Mouse (Mus musculus) forebrain, embryonic 15.5 days (tissue): ENCODE measurements at regions not wholly inside any gene's neighbourhood (a gene's known extent, or its start where the extent isn't known, plus 50 kb on each side); places are given as distances from the start of the nearest gene placed in this dataset.
A peak's percentile ranks its signal among the peaks of the same experiment; 100 is the strongest.

ENCODE experiments used
- ATAC-seq: fragments of 200-750 bp; cut with Nextera tagmentation; replicated peaks from 2 replicates; pipeline ENCODE4 v1.8.0; 2017; ENCODE audit warnings: mild to moderate bottlenecking, moderate TSS enrichment, moderate library complexity
- H3K27ac ChIP-seq: fragments of 300-500 bp; sonication (generic); replicated peaks from 2 replicates; pipeline ENCODE4 v1.5.1; 2015; ENCODE audit warnings: mild to moderate bottlenecking, inconsistent platforms
- H3K27me3 ChIP-seq: fragments of 300-500 bp; sonication (generic); 2 replicates; pipeline ENCODE4 v1.6.1; 2015; ENCODE audit warnings: inconsistent platforms
- H3K36me3 ChIP-seq: fragments of 300-500 bp; sonication (generic); 2 replicates; pipeline ENCODE4 v1.6.1; 2015; ENCODE audit warnings: mild to moderate bottlenecking, inconsistent platforms
- H3K4me1 ChIP-seq: fragments of 300-500 bp; sonication (generic); 2 replicates; pipeline ENCODE4 v1.6.1; 2015; ENCODE audit warnings: inconsistent platforms
- H3K4me2 ChIP-seq: fragments of 300-500 bp; sonication (generic); replicated peaks from 2 replicates; pipeline ENCODE4 v1.6.1; 2015; ENCODE audit warnings: mild to moderate bottlenecking, inconsistent platforms
- H3K4me3 ChIP-seq: fragments of 300-500 bp; sonication (generic); 2 replicates; pipeline ENCODE4 v1.5.1; 2015; ENCODE audit warnings: mild to moderate bottlenecking, inconsistent platforms
- H3K9ac ChIP-seq: fragments of 300-500 bp; sonication (generic); replicated peaks from 2 replicates; pipeline ENCODE4 v1.6.1; 2015; ENCODE audit warnings: mild to moderate bottlenecking, inconsistent platforms
- H3K9me3 ChIP-seq: fragments of 300-500 bp; sonication (generic); 2 replicates; pipeline ENCODE4 v1.6.1; 2016; ENCODE audit warnings: inconsistent platforms
- WGBS: fragments of 180-500 bp; shearing (Covaris S2); methylation state at CpG from one replicate; pipeline ENCODE4 v1.1.7; 2015; ENCODE audit warnings: mixed read lengths; 5-methylcytosine and 5-hydroxymethylcytosine counted together

DNA sequence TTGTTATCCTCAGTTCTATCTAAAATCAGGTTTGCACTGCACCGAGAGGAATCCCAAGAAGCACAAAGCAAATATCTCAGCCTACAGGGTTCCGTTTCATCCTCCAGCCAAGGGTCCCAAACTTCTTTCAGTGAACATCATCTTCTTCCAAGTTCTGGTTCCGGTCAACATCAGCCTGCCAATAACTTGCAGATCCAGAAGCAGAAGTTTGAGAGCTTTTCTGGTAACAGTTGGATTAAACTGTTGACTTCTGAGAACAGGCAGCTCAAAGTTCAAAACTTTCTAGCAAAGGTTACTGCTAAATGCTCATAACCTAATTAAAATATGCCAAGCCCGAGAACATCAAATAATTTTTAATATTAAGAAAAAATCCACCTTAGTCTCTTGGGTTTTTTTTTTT is 237.0 kb upstream of the Gm37988 start:
- Histone ChIP-seq H3K27ac (no peak overlapping the region), H3K9me3 (no peaks in the 10 kb centered on the region), H3K4me1 (peaks cover 7% of the 10 kb centered on the region), H3K4me2 (no peak overlapping the region), H3K9ac (no peak overlapping the region), H3K4me3 (no peak overlapping the region), H3K36me3 (no peaks in the 10 kb centered on the region), H3K27me3 (no peaks in the 10 kb centered on the region)
- 92% methylated on average over 4 of the region's 4 CpGs for WGBS
- ATAC-seq, result no peak

DNA sequence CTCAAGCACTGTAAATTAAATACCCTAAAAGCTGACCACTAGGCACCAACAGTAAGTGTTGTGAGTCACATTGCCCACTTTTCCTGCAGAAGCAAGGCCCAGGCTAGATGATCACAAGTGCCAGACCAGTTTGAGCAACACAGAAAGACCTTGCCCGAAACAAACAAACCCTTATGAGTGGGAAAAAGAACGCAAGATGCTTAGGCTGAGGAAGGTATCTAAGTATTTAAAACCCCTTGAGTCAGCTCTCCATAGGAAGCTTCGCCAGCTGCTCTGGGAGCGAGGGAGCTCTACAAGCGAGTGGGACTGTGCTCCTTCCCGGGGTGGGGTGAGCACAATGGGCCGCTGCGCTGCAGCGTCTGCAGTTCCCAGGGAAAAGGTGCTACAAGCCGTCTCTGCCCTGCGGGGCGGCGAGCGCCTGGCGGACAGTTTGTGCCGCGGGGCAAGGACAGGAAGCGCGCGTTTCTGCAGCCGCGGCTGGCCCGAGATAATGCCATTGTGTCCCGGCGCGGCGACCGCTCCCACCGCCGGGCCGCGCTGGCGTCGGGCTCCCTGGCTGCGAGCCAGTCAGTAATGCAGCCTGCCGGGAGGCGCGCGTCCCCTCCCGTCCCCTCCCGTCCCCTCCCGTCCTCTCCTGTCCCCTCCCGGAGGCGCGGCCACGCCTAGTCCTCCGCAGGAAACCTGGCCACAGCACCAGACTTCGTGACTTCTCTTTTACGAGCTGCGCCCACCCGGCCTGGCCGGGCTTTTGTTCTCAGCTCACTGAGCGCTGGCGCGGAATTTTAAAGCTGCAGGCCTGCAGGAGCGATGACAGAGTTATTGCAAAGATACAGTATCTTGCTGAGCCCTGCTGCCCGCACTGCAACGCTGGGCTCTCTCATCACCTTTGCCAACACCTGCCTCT is 236.1 kb upstream of the Gm37988 start:
- H3K4me1 ChIP-seq, result peaks cover 7% of the 10 kb centered on the region
- H3K4me2 ChIP-seq, result peak overlapping the region; percentile 72
- H3K27me3 ChIP-seq, result no peaks in the 10 kb centered on the region
- ATAC-seq, result peak; percentile 96
- no peaks in the 10 kb centered on the region for H3K9me3 ChIP-seq
- peak overlapping the region; percentile 80 for H3K4me3 ChIP-seq
- no peaks in the 10 kb centered on the region for H3K36me3 ChIP-seq
- WGBS, result under 1% methylated on average over 56 of the region's 58 CpGs
- peak overlapping the region; percentile 89 for H3K27ac ChIP-seq
- peak overlapping the region; percentile 99 for H3K9ac ChIP-seq

DNA sequence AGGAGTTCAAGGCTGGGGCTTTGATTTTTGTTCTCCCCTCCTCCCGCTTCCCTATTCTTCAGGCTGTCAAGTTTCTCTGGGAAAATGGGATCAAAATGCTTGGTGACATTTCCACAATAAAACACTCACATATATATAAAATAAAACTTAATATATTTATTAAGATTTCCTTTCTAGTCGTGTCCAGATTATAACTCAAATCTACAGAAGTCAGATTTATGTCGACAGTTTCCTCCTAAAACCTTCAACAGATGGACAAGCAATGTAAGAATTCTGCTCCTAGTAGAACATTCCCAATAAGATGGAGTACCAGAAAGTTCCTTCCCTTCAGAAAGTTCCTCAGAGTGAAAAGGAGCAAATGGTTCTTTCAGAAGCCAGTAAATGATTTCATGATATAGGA is 235.4 kb upstream of the Gm37988 start:
- no peaks in the 10 kb centered on the region for H3K27me3 ChIP-seq
- no peaks in the 10 kb centered on the region for H3K9me3 ChIP-seq
- peaks cover 7% of the 10 kb centered on the region for H3K4me1 ChIP-seq
- 37% methylated on average over 3 of the region's 3 CpGs for WGBS
- H3K4me3 ChIP-seq, result peak overlapping the region; percentile 80
- no peak for ATAC-seq
- H3K27ac ChIP-seq, result peak overlapping the region; percentile 89
- peak overlapping the region; percentile 99 for H3K9ac ChIP-seq
- no peaks in the 10 kb centered on the region for H3K36me3 ChIP-seq
- H3K4me2 ChIP-seq, result peak overlapping the region; percentile 72

DNA sequence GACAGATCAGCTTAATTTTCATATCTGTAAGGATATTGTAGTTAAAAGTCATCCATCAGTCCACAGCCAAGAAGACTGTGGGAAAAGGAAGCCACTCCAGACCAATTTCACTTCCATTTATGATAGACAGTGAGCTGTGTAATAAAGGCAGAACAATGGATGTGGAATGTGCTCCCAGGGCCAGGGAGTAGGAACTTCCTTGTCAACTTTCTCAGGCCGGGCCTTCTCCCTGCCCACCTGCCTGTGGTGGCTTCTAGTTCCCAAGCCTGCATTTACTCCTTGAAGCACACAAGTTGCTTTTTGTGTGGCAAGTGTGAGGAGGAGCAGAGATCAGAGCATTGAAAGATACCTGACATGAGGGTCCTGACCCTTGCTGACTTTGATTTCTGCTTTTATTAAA is 233.6 kb upstream of the Gm37988 start:
- H3K4me1 ChIP-seq, result peaks cover 7% of the 10 kb centered on the region
- H3K27me3 ChIP-seq, result no peaks in the 10 kb centered on the region
- H3K9me3 ChIP-seq, result no peaks in the 10 kb centered on the region
- no peaks in the 10 kb centered on the region for H3K36me3 ChIP-seq
- 63% methylated on average over 1 of the region's 1 CpGs for WGBS
- no peak overlapping the region for H3K9ac ChIP-seq
- no peak overlapping the region for H3K4me2 ChIP-seq
- no peak for ATAC-seq
- H3K4me3 ChIP-seq, result no peak overlapping the region
- no peak overlapping the region for H3K27ac ChIP-seq

DNA sequence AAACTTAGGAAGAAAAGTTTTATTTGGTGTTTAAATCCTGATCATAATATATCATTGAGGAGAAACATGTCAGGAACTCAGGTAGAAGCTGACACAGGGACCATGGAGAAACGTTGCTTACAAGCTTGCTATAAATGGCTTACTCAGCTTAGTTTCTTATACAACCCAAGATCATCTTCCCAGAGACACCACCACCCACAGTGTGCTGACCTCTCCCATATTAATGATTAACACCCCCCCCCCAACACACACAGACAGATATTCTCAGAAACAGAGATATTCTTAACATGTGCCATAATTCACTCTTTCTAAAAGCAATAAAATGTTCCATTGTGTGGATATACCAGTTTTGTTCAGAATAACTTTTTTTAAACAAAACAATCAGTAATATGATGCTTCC is 230.7 kb upstream of the Gm37988 start:
- Histone ChIP-seq H3K4me3 (no peak overlapping the region), H3K27me3 (no peaks in the 10 kb centered on the region), H3K9ac (no peak overlapping the region), H3K27ac (no peak overlapping the region), H3K4me1 (peaks cover 2% of the 10 kb centered on the region; the same call in 1 of the 2 replicates), H3K36me3 (no peaks in the 10 kb centered on the region), H3K4me2 (no peak overlapping the region), H3K9me3 (no peaks in the 10 kb centered on the region)
- no peak for ATAC-seq
- WGBS, result 80% methylated on average over 1 of the region's 1 CpGs

DNA sequence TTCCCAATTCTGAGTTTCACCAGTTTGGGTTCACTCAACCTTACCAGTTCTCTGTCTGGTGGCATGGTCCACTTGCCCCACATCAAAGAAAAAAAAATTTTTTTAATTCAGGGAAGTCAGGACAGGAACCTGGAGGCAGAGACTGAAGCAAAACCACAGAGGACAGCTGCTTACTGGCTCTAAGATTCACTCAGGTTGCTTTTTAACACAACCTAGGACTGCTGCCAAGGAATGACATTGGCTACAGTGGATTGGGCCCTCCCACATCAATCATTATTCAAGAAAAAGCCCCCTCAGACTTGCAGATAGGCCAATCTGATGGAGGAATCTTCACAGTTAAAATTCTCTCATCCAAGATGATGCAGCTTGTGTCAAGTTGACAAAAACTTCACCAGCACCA is 225.2 kb upstream of the Gm37988 start:
- Histone ChIP-seq H3K4me3 (no peak overlapping the region), H3K9ac (no peak overlapping the region), H3K4me1 (no peaks in the 10 kb centered on the region), H3K36me3 (no peaks in the 10 kb centered on the region), H3K27me3 (no peaks in the 10 kb centered on the region), H3K27ac (no peak overlapping the region), H3K9me3 (no peaks in the 10 kb centered on the region), H3K4me2 (no peak overlapping the region)
- no peak for ATAC-seq

DNA sequence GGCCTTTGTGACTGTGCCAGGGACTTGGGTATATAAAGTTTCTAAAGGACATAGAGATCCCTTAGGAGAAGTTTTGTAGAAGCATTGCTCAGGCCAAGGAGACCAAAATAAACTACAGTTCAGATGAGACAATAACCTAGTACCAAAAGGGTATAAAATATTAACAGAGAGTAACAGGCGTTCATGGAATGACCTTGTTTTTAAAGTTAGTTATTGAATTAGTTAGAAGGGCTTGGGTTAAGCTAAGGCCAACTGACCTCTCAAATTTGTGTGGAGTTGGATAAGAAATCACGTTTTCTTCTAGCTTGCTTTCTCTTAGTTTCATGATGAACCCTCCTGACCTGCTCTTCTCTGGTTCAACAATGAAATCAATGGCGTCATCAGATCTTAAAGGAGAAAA is 209.8 kb upstream of the Gm37988 start:
- Histone ChIP-seq H3K27me3 (no peaks in the 10 kb centered on the region), H3K27ac (no peak overlapping the region), H3K4me3 (no peak overlapping the region), H3K4me2 (no peak overlapping the region), H3K9me3 (no peaks in the 10 kb centered on the region), H3K9ac (no peak overlapping the region), H3K36me3 (no peaks in the 10 kb centered on the region), H3K4me1 (no peaks in the 10 kb centered on the region)
- ATAC-seq, result no peak
- WGBS, result 84% methylated on average over 3 of the region's 3 CpGs

DNA sequence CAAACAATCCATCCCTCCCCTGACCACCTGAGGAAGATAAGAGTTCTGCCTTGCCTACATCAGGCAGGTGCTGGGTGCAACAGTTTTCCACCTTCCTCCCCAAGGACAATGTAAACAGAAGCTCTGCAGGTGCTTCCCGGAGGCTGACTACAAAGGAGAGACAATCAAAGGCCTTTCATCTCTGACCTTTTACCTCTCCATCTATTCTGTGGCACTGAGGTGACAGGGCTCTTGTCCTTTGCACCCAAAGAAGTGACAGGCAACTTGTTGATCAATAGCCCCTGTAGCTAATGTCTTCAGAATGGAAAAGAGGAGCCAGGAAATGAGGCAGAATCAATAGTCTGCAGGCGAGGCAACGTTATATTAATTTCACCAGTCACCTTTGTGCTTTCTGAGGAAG is 209.3 kb upstream of the Gm37988 start:
- no peak overlapping the region for H3K4me2 ChIP-seq
- WGBS, result 57% methylated on average over 3 of the region's 3 CpGs
- no peaks in the 10 kb centered on the region for H3K9me3 ChIP-seq
- H3K4me1 ChIP-seq, result no peaks in the 10 kb centered on the region
- H3K36me3 ChIP-seq, result no peaks in the 10 kb centered on the region
- no peak overlapping the region for H3K4me3 ChIP-seq
- no peak overlapping the region for H3K27ac ChIP-seq
- H3K27me3 ChIP-seq, result no peaks in the 10 kb centered on the region
- H3K9ac ChIP-seq, result no peak overlapping the region
- no peak for ATAC-seq

DNA sequence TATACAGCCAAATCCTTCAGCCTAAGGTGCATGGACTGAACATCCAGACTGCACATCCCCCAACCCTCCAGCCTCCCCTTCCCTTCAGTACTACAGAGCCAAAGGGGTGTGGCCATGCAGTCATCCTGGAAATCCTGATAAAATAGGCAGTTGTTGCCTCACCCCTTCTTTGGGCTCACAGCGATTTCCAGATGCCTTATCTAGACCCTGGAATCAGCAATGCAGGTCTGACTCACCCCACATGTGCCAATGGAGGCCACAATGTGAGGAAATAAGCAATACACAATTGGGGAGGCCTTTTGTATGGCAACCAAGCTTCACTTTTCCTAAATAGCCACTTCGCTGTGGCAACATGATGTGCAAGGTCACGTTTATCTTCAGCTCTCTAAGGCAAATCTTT is 205.3 kb upstream of the Gm37988 start:
- Histone ChIP-seq H3K27me3 (no peaks in the 10 kb centered on the region), H3K9ac (no peak overlapping the region), H3K36me3 (no peaks in the 10 kb centered on the region), H3K27ac (no peak overlapping the region), H3K4me2 (no peak overlapping the region), H3K4me3 (no peak overlapping the region), H3K9me3 (no peaks in the 10 kb centered on the region), H3K4me1 (no peaks in the 10 kb centered on the region)
- ATAC-seq, result no peak
- WGBS, result 86% methylated on average over 3 of the region's 3 CpGs

DNA sequence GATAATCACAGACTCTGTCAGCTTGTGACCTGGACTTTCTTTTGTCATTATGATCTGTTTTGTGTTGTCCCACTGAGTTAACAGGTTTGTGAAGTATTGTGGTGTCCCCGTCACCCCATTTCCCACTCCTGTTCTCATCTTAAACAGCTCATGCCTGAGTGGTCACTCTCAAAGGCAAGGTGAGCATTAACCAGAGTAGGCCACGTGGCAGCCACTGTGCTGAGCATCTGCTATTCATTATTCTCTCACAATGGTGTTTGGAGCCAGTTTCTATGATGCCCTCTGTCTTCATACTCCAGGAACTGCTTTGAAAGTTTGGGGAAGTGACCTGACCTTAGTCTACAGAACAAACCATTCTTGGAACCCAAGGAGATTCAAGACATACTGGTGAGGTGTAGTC is 198.9 kb upstream of the Gm37988 start:
- Histone ChIP-seq H3K9ac (no peak overlapping the region), H3K4me1 (no peaks in the 10 kb centered on the region), H3K27me3 (no peaks in the 10 kb centered on the region), H3K27ac (no peak overlapping the region), H3K9me3 (no peaks in the 10 kb centered on the region), H3K36me3 (no peaks in the 10 kb centered on the region), H3K4me3 (no peak overlapping the region), H3K4me2 (no peak overlapping the region)
- WGBS, result 21% methylated on average over 2 of the region's 2 CpGs
- no peak for ATAC-seq

DNA sequence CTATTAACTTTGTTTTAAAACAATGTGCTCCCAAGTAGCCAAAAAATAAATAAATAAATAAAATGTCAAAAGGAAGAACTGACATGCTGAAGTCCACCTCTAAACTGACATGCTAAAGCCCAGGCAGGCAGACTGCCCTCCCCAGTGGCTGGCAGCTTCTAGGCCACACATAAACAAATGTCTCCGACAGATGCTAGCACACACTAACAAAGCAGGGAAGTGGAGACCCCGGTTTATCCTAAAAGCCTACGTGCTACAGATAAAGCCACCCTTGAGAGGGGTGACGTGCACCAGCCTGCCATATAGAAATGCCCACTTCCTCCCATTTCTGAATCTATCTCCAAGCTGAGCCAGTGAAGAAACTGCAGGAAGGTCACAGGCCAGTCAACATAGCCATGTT is 194.4 kb upstream of the Gm37988 start:
- H3K4me2 ChIP-seq, result no peak overlapping the region
- no peak overlapping the region for H3K4me3 ChIP-seq
- no peak for ATAC-seq
- no peaks in the 10 kb centered on the region for H3K27me3 ChIP-seq
- 75% methylated on average over 4 of the region's 4 CpGs for WGBS
- H3K27ac ChIP-seq, result no peak overlapping the region
- H3K9ac ChIP-seq, result no peak overlapping the region
- H3K36me3 ChIP-seq, result no peaks in the 10 kb centered on the region
- H3K9me3 ChIP-seq, result no peaks in the 10 kb centered on the region
- no peaks in the 10 kb centered on the region for H3K4me1 ChIP-seq

DNA sequence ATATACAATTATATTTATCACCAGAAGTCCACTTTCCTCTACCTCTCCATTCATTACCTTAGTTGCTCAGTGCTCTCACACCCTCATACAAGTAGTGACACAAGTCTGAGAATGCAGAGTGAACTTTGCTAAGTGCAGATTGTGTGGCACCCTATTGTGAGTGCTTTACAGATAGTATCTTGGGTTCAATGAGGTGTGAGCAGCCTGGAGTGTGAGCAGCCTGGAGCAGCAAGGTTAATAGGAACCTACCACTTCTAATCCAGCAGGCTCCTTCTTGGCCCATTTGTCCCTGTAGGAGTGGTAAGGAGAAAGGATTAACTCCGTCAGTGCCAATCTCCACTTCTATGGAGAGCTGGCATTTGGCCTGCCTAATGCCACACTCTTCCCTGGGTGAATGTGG is 192.4 kb upstream of the Gm37988 start:
- no peaks in the 10 kb centered on the region for H3K36me3 ChIP-seq
- H3K9me3 ChIP-seq, result no peaks in the 10 kb centered on the region
- H3K27ac ChIP-seq, result no peak overlapping the region
- no peak overlapping the region for H3K4me2 ChIP-seq
- no peak overlapping the region for H3K9ac ChIP-seq
- no peak overlapping the region for H3K4me3 ChIP-seq
- no peaks in the 10 kb centered on the region for H3K4me1 ChIP-seq
- WGBS, result 75% methylated on average over 1 of the region's 1 CpGs
- ATAC-seq, result no peak
- H3K27me3 ChIP-seq, result no peaks in the 10 kb centered on the region

DNA sequence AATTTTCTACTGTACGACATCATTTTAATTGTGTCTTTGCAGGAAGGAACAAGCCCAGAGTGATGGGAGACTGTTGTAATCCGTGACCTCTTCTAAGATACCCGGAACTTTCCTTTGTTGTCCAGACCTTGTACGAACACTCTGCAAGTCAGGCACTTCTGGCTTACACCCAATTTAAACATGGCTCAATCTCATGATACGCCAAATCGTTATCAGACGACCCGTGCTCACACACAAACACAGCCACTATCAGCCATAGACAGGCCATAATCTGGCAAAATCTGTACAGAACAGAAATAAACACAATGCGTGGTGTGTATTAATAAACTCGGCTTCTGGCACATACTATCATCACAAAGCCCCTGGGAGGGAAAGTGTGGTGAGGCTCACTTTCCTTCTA is 190.2 kb upstream of the Gm37988 start:
- H3K36me3 ChIP-seq, result no peaks in the 10 kb centered on the region
- no peak overlapping the region for H3K4me2 ChIP-seq
- H3K4me1 ChIP-seq, result no peaks in the 10 kb centered on the region
- ATAC-seq, result no peak
- no peaks in the 10 kb centered on the region for H3K9me3 ChIP-seq
- 81% methylated on average over 10 of the region's 10 CpGs for WGBS
- no peaks in the 10 kb centered on the region for H3K27me3 ChIP-seq
- no peak overlapping the region for H3K27ac ChIP-seq
- H3K9ac ChIP-seq, result no peak overlapping the region
- no peak overlapping the region for H3K4me3 ChIP-seq
